Mouse (Mus musculus): Measurements from ENCODE around the gene Pias3. TPM values are rescaled to one million over a fixed set of nuclear protein-coding genes. Genes with fewer than 3 reads are reported as not detected.
"Not testable (repeated sequence)": the region's sequence is repeated elsewhere in the genome, so short reads cannot be mapped to it uniquely, and the experiment has no call there.

Pias3 gene
- polyA plus RNA-seq, 1 experiment = 34.9 TPM

DNA sequence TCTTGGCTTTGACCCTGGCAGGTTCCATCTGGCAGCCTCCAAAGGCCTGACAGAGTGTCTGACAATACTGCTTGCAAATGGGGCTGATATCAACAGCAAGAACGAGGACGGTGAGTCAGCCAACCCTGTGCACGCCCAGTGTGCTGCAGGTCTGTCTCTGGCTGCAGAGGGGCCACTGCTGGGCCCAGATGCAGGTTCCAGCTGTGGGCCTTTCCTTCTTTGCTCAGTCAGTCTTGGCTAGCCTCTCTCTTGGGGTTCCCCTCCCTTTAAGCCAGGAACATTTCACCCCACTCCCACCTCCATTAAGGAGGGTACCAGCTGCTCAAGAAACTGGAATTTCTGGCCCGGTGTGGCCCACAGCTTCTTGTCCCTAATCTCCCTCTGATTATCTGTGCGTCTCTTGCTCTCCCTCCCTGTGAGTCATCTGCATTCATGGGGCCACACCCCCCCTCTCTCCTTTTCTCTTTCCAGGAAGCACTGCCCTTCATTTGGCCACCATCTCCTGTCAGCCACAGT, 17.0 kb upstream of the Pias3 start:
- Histone ChIP-seq H3K4me3 (replicated peaks; ENCODE audit: control insufficient read depth, low read depth, low read length) (no peak overlapping the region), H3K27ac (ENCODE audit: control insufficient read depth, insufficient read depth, low read depth, low read length, poor library complexity) (no peak overlapping the region), H3K4me1 (ENCODE audit: control insufficient read depth, insufficient read depth, low read length) (no peaks in the 10 kb centered on the region)
- WGBS = 54% methylated on average over 5 of the region's 5 CpGs
- TF ChIP-seq CTCF (IDR thresholded peaks at IDR 0.05; ENCODE audit: control insufficient read depth, insufficient read depth, low read length) = no peak
- TF ChIP-seq POLR2A (IDR thresholded peaks at IDR 0.05; ENCODE audit: borderline replicate concordance, control insufficient read depth, low read depth, low read length) = no peak

DNA sequence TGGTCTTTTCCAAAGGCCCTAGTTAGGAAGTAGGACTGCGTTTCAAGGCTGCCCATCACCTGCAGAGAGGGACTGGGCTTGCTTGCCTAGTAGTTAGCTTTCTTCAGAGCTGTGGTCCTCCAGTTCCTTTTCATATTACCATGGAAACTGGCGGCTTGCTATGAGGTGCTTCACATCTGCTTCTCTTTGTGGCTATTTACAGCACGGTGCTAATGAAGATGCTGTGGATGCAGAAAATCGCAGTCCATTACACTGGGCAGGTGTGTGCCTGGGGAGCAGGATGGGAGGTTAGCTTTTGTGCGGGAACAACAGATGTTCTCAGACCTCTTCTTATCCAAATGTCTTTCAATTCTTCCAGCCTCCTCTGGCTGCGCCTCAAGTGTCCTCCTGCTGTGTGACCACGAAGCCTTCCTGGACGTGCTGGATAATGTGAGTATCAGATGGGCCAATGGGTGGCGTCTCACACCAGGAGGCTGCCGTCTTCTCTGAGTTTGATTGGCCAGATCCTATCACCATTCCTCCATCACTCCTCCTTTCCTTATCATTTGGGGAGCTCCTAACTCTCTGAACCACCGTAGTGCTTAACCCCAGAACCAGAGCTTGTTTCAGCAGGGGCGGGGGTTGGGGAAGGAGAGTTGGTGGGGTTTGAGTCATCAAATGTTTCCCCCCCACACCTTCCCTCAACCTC, 15.8 kb upstream of the Pias3 start:
- WGBS = 47% methylated on average over 12 of the region's 12 CpGs
- TF ChIP-seq POLR2A (IDR thresholded peaks at IDR 0.05; ENCODE audit: borderline replicate concordance, control insufficient read depth, low read depth, low read length) (no peak), CTCF (IDR thresholded peaks at IDR 0.05; ENCODE audit: control insufficient read depth, insufficient read depth, low read length) (no peak)
- H3K4me3 ChIP-seq (replicated peaks; ENCODE audit: control insufficient read depth, low read depth, low read length) = no peak overlapping the region
- H3K27ac ChIP-seq (ENCODE audit: control insufficient read depth, insufficient read depth, low read depth, low read length, poor library complexity) = no peak overlapping the region
- H3K4me1 ChIP-seq (ENCODE audit: control insufficient read depth, insufficient read depth, low read length) = no peaks in the 10 kb centered on the region

DNA sequence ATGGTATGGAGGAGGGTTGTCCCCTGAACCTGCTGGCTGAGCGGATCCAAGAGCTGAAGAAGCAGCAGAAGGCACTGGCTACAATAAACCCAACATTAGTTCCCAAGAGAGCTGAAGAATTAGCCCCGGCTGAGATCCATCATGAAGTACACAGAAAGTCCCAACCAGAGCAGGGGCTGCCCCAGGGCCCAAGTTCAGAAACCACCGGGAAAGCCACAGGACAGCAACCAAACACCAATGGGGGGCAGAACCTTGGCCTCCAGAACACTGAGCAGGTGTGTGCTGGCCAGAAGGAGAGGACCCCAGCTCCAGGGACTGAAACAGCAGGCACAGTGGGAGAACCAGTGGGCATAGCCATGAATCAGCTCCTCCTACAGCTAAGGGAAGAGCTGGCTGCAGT, 12.7 kb upstream of the Pias3 start:
- Histone ChIP-seq H3K27ac (ENCODE audit: control insufficient read depth, insufficient read depth, low read depth, low read length, poor library complexity) (no peak overlapping the region), H3K4me1 (ENCODE audit: control insufficient read depth, insufficient read depth, low read length) (no peaks in the 10 kb centered on the region), H3K4me3 (replicated peaks; ENCODE audit: control insufficient read depth, low read depth, low read length) (no peak overlapping the region)
- TF ChIP-seq POLR2A (IDR thresholded peaks at IDR 0.05; ENCODE audit: borderline replicate concordance, control insufficient read depth, low read depth, low read length) (no peak), CTCF (IDR thresholded peaks at IDR 0.05; ENCODE audit: control insufficient read depth, insufficient read depth, low read length) (no peak)
- 85% methylated on average over 3 of the region's 3 CpGs for WGBS

DNA sequence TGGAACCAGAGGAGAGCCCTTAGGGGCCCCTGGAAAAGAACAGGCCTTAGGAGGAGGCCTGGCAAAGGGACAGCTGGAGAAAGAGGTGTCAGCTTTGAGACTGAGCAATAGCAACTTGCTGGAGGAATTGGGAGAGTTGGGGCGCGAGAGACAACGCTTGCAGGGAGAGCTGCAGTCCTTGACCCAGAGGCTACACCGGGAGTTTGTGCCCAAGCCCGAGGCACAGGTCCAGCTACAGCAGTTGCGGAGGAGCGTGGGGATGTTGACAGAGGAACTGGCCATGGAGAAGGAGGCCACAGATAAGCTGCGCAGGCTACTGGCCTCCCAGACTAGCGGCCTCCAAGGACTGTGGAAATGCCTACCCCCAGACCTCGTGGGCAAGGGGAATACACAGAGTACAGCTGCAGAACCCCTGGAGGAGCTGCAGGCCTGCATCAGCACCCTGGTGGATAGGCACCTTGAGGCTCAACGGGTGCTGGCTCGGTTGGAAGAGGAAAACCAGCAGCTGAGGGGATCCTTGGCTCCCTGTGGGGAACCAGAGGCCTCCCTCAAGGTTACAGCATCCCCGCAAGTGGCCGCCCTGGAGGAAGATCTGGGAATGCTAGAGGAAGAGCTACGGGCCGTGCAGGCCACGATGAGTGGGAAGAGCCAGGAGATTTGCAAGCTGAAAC, 11.9 kb upstream of the Pias3 start:
- Histone ChIP-seq H3K27ac (ENCODE audit: control insufficient read depth, insufficient read depth, low read depth, low read length, poor library complexity) (no peak overlapping the region), H3K4me3 (replicated peaks; ENCODE audit: control insufficient read depth, low read depth, low read length) (no peak overlapping the region), H3K4me1 (ENCODE audit: control insufficient read depth, insufficient read depth, low read length) (no peaks in the 10 kb centered on the region)
- WGBS = 56% methylated on average over 17 of the region's 17 CpGs
- TF ChIP-seq CTCF (IDR thresholded peaks at IDR 0.05; ENCODE audit: control insufficient read depth, insufficient read depth, low read length) (no peak), POLR2A (IDR thresholded peaks at IDR 0.05; ENCODE audit: borderline replicate concordance, control insufficient read depth, low read depth, low read length) (no peak)

DNA sequence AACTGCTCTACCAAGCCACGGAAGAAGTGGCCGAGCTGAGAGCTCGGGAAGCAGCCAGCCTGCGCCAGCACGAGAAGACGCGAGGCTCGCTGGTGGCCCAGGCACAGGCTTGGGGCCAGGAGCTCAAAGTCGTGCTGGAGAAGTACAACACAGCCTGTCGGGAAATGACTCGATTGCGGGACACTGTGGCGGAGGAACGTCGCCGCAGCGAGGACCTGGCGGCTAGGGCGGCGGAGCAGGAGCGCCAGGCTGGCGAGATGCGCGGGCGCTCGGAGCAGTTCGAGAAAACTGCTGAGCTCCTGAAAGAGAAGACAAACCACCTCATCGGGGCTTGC, 11.4 kb upstream of the Pias3 start:
- Histone ChIP-seq H3K4me3 (replicated peaks; ENCODE audit: control insufficient read depth, low read depth, low read length) (no peak overlapping the region), H3K27ac (ENCODE audit: control insufficient read depth, insufficient read depth, low read depth, low read length, poor library complexity) (no peak overlapping the region), H3K4me1 (ENCODE audit: control insufficient read depth, insufficient read depth, low read length) (no peaks in the 10 kb centered on the region)
- TF ChIP-seq POLR2A (IDR thresholded peaks at IDR 0.05; ENCODE audit: borderline replicate concordance, control insufficient read depth, low read depth, low read length) (no peak), CTCF (IDR thresholded peaks at IDR 0.05; ENCODE audit: control insufficient read depth, insufficient read depth, low read length) (no peak)
- WGBS = 23% methylated on average over 28 of the region's 28 CpGs

DNA sequence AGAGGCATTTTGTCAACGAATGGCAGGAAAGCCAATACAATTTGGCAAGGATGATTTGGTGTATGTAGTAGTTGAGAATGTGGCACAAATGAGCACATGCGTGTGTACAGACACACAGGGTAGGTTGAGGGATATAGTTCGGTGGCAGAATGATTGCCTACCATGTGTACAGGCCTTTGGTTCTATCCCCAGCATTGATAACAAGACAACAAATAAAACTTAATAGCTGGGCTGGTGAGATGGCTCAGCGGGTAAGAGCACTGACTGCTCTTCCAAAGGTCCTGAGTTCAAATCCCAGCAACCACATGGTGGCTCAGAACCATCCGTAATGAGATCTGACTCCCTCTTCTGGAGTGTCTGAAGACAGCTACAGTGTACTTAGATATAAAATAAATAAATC, 10.1 kb upstream of the Pias3 start:
- WGBS = 86% methylated on average over 5 of the region's 5 CpGs
- not testable (repeated sequence) for H3K4me3 ChIP-seq (replicated peaks; ENCODE audit: control insufficient read depth, low read depth, low read length); H3K4me1 ChIP-seq (ENCODE audit: control insufficient read depth, insufficient read depth, low read length); H3K27ac ChIP-seq (ENCODE audit: control insufficient read depth, insufficient read depth, low read depth, low read length, poor library complexity)

DNA sequence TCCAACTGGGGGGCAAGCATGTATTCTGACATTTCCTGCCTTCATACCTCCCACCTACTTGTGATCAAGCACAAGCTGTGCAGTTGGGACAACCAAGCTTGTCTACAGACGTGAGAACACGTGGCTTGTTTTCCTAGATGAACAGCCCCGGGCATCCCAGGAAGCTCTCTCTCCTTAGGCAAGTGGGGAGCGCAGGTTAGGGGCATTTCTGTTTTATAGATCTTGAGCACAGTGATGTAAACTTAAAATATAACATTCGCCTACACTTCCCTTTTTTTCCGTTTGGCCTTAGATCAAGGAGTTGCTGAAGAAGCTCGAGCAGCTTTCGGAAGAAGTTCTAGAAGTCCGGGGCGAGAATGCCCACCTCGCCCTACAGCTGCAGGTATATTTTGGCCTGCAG, 7.3 kb upstream of the Pias3 start:
- TF ChIP-seq CTCF (IDR thresholded peaks at IDR 0.05; ENCODE audit: control insufficient read depth, insufficient read depth, low read length) (no peak), POLR2A (IDR thresholded peaks at IDR 0.05; ENCODE audit: borderline replicate concordance, control insufficient read depth, low read depth, low read length) (no peak)
- 18% methylated on average over 11 of the region's 11 CpGs for WGBS
- Histone ChIP-seq H3K4me1 (ENCODE audit: control insufficient read depth, insufficient read depth, low read length) (no peaks in the 10 kb centered on the region), H3K4me3 (replicated peaks; ENCODE audit: control insufficient read depth, low read depth, low read length) (no peak overlapping the region), H3K27ac (ENCODE audit: control insufficient read depth, insufficient read depth, low read depth, low read length, poor library complexity) (no peak overlapping the region)

DNA sequence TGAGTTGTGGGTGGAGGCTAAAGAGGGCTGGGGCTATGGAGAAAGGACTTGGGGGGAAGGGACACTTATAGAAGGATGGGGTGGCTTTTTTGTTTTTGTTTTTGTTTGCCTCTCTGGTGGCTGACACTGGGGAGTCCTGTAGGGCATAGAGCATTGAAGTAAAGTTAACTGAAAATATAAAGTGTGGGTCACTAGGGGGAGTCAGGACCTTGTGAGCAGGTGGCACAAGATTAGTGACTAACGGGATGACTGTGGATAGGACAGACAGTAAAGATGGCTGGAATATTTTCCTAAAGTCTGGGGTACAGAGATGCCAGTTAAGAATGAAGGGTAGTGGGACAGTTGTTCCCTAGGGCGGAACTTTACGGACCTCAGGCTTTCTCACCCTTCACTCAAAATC, 5.9 kb upstream of the Pias3 start:
- TF ChIP-seq POLR2A (IDR thresholded peaks at IDR 0.05; ENCODE audit: borderline replicate concordance, control insufficient read depth, low read depth, low read length) = no peak
- TF ChIP-seq CTCF (IDR thresholded peaks at IDR 0.05; ENCODE audit: control insufficient read depth, insufficient read depth, low read length) = no peak
- no peak overlapping the region for H3K27ac ChIP-seq (ENCODE audit: control insufficient read depth, insufficient read depth, low read depth, low read length, poor library complexity)
- H3K4me3 ChIP-seq (replicated peaks; ENCODE audit: control insufficient read depth, low read depth, low read length) = no peak overlapping the region
- H3K4me1 ChIP-seq (ENCODE audit: control insufficient read depth, insufficient read depth, low read length) = no peaks in the 10 kb centered on the region
- WGBS = 61% methylated on average over 3 of the region's 3 CpGs

Measured in bone marrow, adult 2 months (tissue).